Mouse (Mus musculus) limb, embryonic 10.5 days (tissue): ENCODE data around the gene Htra1. TPM values are rescaled to one million over a fixed set of nuclear protein-coding genes. Genes with fewer than 3 reads are reported as not detected.

ENCODE experiments used
- DNase-seq: peaks from one replicate; pipeline ENCODE4 v3.0.0-alpha.2; 2017; ENCODE audit warnings: low spot score
- H3K27ac ChIP-seq: fragments of 300-500 bp; sonication (generic); 2 replicates; pipeline ENCODE4 v1.5.1; 2016; ENCODE audit warnings: mild to moderate bottlenecking
- H3K27me3 ChIP-seq: fragments of 300-500 bp; sonication (generic); 2 replicates; pipeline ENCODE4 v1.6.1; 2016; ENCODE audit warnings: low read depth, mild to moderate bottlenecking; ENCODE audit not compliant: poor library complexity, severe bottlenecking
- H3K36me3 ChIP-seq: fragments of 300-500 bp; sonication (generic); 2 replicates; pipeline ENCODE4 v1.6.1; 2016; ENCODE audit warnings: mild to moderate bottlenecking, moderate library complexity
- H3K4me1 ChIP-seq: fragments of 300-500 bp; sonication (generic); 2 replicates; pipeline ENCODE4 v1.6.1; 2016
- H3K4me3 ChIP-seq: fragments of 300-500 bp; sonication (generic); 2 replicates; pipeline ENCODE4 v1.5.1; 2016; ENCODE audit warnings: mild to moderate bottlenecking, moderate library complexity
- H3K9me3 ChIP-seq: fragments of 300-500 bp; sonication (generic); replicated peaks from 2 replicates; pipeline ENCODE4 v1.6.1; 2016; ENCODE audit warnings: mild to moderate bottlenecking
- WGBS: fragments of 180-500 bp; shearing (Covaris S2); methylation state at CpG from one replicate; pipeline ENCODE4 v1.1.7; 2016; 5-methylcytosine and 5-hydroxymethylcytosine counted together
- polyA plus RNA-seq: library from polyadenylated mRNA; unstranded; fragments of >200 nt; fragmentation: Nextera tagmentation; extraction: Ambion mirVana; gene quantifications from 2 replicates; pipeline ENCODE4 v1.2.1, GENCODE M21; 2016

Htra1 gene
- polyA plus RNA-seq, result 3.0 and 5.1 TPM in 2 replicates

DNA sequence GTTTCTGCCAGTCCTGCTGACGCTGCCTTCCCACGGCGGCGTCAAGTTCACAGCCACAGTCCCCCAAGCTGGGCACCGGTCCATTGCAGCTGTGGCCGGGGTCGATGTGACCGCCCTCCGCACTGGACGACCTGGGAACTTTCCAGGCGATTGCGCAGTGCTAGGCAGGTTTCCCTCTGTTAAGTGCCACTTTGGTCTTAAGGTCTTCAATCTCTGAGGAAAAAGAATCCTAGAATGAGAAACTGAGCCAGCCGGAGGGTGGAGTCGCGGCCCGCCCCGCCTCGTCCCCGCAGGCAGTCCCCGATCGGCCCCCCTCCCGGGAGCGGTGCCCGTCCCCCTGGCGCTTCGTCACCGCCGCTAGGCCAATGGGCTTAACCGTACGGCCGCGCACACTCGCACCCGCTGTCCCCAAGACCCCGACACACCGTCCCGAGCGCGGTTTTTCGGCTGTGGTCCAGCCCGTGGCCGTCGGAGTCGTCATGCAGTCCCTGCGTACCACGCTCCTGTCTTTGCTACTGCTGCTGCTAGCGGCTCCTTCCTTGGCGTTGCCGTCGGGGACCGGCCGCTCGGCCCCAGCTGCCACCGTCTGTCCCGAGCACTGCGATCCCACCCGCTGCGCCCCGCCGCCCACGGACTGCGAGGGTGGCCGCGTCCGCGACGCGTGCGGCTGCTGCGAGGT, at the start of gene Htra1:
Htra1 (plus strand) TSS at position 319 of the 679 bp plus-strand sequence.
- H3K36me3 ChIP-seq, result no peaks in the 10 kb centered on the region
- H3K4me3 ChIP-seq, result peak within 1 kb of the TSS; percentile 57
- no peaks in the 10 kb centered on the region for H3K9me3 ChIP-seq
- H3K27ac ChIP-seq, result peak within 1 kb of the TSS; percentile 32; the same call in 1 of the 2 replicates
- peaks cover 85% of the 10 kb centered on the region for H3K27me3 ChIP-seq
- under 1% methylated on average over 69 of the region's 70 CpGs for WGBS
- H3K4me1 ChIP-seq, result peaks cover 17% of the 10 kb centered on the region
- peak; percentile 71 for DNase-seq

DNA sequence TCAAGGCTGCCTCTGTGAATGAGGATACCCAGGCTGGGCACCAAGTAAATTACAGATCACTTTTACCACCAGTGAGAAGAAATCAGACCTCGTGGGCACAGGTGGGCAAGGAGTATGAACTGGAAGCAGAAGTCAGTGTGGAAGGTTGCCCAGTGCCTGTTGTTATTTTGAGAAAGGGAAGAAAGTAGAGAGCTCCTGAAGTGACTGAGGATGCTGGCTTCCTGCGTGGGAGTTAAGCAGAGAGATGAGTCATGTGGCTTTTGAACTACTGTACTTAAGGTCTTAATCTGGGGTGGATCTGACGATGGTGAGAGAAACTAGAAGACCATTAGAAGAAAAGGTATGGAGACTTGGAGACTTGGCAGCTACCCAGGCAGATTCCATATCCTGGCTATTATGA, 49.7 kb upstream of the Htra1 start:
- H3K4me3 ChIP-seq, result no peak overlapping the region
- peaks cover 4% of the 10 kb centered on the region; the same call in 1 of the 2 replicates for H3K36me3 ChIP-seq
- 93% methylated on average over 3 of the region's 3 CpGs for WGBS
- H3K27ac ChIP-seq, result no peak overlapping the region
- peaks cover 5% of the 10 kb centered on the region; the same call in 1 of the 2 replicates for H3K4me1 ChIP-seq
- DNase-seq, result no peak
- H3K9me3 ChIP-seq, result no peaks in the 10 kb centered on the region
- no peaks in the 10 kb centered on the region for H3K27me3 ChIP-seq

DNA sequence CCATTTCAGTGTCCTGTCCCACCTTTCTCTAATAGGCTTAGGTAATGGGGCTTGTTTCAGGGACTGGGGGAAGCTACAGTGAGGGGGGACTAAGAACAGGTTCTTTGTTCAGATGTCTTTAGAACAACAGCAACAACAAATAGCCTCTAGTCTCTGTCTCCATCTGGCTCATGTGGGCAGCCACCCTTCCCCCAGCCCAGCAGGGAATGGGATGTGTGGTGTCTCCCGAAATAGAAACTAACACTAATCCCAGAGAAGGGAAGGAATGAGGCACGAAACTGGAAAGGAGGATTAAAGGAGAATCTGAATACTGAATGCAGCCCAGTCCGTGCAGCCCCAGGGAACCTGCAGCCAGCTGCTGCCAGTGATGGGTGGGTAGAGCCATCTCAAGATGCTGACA, 48.0 kb upstream of the Htra1 start:
- H3K36me3 ChIP-seq, result peaks cover 6% of the 10 kb centered on the region; the same call in 1 of the 2 replicates
- no peak overlapping the region for H3K4me3 ChIP-seq
- no peaks in the 10 kb centered on the region for H3K9me3 ChIP-seq
- H3K4me1 ChIP-seq, result peaks cover 5% of the 10 kb centered on the region; the same call in 1 of the 2 replicates
- no peaks in the 10 kb centered on the region for H3K27me3 ChIP-seq
- no peak overlapping the region for H3K27ac ChIP-seq
- WGBS, result 48% methylated on average over 3 of the region's 3 CpGs
- no peak for DNase-seq

DNA sequence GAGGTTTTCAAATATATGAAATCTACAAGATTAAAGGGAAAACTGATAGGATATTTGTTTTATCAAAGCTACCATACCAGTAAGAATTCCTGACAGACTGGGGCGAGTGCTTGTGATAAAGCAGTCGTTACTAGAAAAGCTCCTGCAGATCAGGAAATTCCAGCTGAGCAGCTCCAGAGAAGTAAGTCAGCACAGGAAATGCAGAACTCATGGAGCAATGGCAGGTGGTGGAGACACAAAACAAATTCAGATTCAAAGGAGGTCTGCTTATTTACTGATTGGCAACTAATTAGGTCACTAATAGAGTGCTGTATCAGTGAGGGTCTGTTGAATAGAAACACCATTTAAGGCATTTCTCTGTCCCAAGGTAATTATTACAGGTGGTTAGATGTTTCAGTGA, 45.0 kb upstream of the Htra1 start:
- DNase-seq, result no peak
- 34% methylated on average over 2 of the region's 2 CpGs for WGBS
- H3K27me3 ChIP-seq, result no peaks in the 10 kb centered on the region
- H3K4me3 ChIP-seq, result no peak overlapping the region
- no peak overlapping the region for H3K27ac ChIP-seq
- peaks cover 6% of the 10 kb centered on the region; the same call in 1 of the 2 replicates for H3K36me3 ChIP-seq
- no peaks in the 10 kb centered on the region for H3K9me3 ChIP-seq
- H3K4me1 ChIP-seq, result peaks cover 5% of the 10 kb centered on the region; the same call in 1 of the 2 replicates

DNA sequence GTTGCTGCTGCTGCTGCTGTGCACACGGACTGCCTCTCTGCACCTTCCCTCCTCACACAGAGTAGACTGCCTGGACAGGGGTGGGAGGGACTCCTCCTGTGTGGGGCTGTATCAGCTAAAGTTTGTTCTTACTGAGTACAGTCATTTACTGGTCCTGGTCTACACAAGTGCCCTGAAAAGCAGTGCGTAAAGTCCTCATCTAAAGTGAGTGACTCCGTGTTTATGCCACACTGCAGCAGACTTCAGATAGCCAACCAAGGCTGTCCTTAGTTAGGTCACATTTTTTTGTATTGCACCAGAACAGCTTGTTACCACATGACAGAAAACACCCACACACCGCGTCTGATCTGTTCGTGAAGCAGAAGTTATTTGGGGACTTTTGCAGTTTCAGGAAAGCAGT, 42.9 kb upstream of the Htra1 start:
- no peak overlapping the region for H3K4me3 ChIP-seq
- H3K27me3 ChIP-seq, result no peaks in the 10 kb centered on the region
- 0 out of 2 replicates have a peak, but pooled peaks cover 3% of the 10 kb centered on the region for H3K36me3 ChIP-seq
- no peak for DNase-seq
- H3K4me1 ChIP-seq, result peaks cover 5% of the 10 kb centered on the region; the same call in 1 of the 2 replicates
- H3K27ac ChIP-seq, result no peak overlapping the region
- WGBS, result 91% methylated on average over 6 of the region's 6 CpGs
- H3K9me3 ChIP-seq, result no peaks in the 10 kb centered on the region

DNA sequence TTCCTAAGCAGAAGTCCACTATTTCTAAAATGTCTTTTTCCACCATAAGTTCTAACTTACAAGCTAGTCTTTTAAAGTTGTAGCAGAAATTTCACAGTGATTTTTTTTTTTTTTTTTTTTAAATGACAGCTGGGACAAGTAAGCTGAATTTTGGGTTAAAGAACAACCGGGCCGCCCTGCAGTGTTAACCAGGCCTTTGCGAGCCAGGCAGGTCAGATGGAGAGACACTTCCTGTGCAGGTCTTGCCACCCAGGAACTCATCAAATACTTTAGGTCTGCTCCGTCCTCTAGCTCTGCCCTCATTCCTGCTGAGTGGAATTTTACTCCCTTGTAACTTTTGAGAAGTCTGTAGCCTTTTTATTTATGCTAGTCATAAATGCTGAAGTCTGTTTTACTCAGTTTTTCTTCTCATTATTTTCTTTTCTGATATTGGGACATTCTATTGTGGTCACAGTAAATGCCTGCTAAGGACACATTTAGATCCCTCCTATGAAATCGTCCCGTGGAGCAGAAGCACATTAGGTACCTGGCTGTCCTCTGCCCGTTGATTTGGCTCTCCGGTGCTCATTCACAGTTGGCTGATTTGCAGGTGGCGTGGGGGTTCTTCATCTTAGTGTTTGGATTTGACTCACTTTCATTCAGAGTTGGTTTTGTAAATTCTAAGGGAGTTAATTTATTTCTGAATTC, 40.8 kb upstream of the Htra1 start:
- no peak for DNase-seq
- H3K36me3 ChIP-seq, result 0 out of 2 replicates have a peak, but pooled peaks cover 9% of the 10 kb centered on the region

DNA sequence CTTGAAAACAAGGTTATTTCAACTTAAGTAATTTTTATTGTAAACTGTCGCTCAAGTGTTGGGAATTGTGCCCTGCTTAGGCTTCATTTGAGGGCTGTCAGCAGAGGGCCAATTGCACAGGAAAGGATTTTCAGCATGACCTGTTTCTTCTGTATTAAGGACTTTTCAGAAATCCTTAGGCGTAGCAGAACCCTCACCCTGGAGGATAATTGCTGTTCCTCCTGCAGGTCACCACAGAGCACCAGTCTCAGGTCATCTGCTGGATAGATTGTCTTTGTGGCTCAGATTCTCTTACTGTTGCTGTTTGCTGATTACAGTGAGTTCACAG, 40.3 kb upstream of the Htra1 start:
- Histone ChIP-seq H3K9me3 (no peaks in the 10 kb centered on the region), H3K27me3 (no peaks in the 10 kb centered on the region), H3K27ac (no peak overlapping the region), H3K36me3 (0 out of 2 replicates have a peak, but pooled peaks cover 10% of the 10 kb centered on the region), H3K4me3 (no peak overlapping the region), H3K4me1 (peaks cover 5% of the 10 kb centered on the region; the same call in 1 of the 2 replicates)
- 90% methylated on average over 2 of the region's 2 CpGs for WGBS
- DNase-seq, result no peak

More for the DNA sequence above, 40.8 kb upstream of the Htra1 start:
- Histone ChIP-seq H3K9me3 (no peaks in the 10 kb centered on the region), H3K4me1 (peaks cover 5% of the 10 kb centered on the region; the same call in 1 of the 2 replicates), H3K27me3 (no peaks in the 10 kb centered on the region), H3K4me3 (no peak overlapping the region), H3K27ac (no peak overlapping the region)
- WGBS, result 90% methylated on average over 9 of the region's 9 CpGs

DNA sequence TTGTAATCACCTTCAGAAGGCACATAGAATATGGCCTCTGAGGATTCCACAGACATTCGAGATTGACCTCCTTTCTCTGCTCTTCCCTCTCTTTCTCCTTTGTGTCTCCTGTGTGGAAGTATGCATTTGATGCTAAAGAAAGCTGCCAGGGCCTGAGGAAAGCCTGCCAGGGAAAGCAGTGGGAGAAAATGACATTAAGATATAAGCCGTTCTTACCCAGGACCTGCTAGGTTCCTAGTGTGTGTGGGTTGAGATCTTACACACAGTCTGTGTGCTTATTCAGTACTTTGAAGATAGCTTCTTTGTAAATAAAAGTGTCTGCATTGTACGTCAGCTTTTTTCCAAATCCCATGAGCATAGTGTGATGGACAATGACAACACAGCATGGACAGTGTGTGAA, 39.8 kb upstream of the Htra1 start:
- Histone ChIP-seq H3K9me3 (no peaks in the 10 kb centered on the region), H3K4me1 (peaks cover 1% of the 10 kb centered on the region; the same call in 1 of the 2 replicates), H3K36me3 (0 out of 2 replicates have a peak, but pooled peaks cover 11% of the 10 kb centered on the region), H3K27me3 (no peaks in the 10 kb centered on the region), H3K27ac (no peak overlapping the region), H3K4me3 (no peak overlapping the region)
- 91% methylated on average over 3 of the region's 3 CpGs for WGBS
- no peak for DNase-seq

DNA sequence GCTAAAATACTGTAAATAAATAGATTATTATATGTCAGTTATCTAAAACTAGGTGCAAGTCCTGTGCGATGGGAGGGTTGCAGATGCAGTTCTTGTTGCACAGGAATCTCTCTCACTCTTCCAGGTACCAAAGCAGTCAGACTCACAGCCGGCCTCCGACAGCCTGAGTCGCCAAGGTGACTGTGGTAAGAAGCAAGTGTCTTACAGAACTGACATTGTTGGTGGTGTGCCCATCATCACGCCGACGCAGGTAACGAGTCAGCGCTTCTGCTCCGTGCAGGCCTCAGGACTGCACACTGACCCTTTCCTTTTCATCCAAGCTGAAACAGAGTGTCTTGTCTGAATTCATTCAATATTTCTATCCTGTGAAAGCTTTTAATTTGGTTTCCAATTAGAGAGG, 38.7 kb upstream of the Htra1 start:
- no peaks in the 10 kb centered on the region for H3K9me3 ChIP-seq
- WGBS, result 96% methylated on average over 10 of the region's 10 CpGs
- no peak overlapping the region for H3K27ac ChIP-seq
- no peaks in the 10 kb centered on the region for H3K4me1 ChIP-seq
- H3K4me3 ChIP-seq, result no peak overlapping the region
- H3K27me3 ChIP-seq, result no peaks in the 10 kb centered on the region
- 0 out of 2 replicates have a peak, but pooled peaks cover 11% of the 10 kb centered on the region for H3K36me3 ChIP-seq
- no peak for DNase-seq

DNA sequence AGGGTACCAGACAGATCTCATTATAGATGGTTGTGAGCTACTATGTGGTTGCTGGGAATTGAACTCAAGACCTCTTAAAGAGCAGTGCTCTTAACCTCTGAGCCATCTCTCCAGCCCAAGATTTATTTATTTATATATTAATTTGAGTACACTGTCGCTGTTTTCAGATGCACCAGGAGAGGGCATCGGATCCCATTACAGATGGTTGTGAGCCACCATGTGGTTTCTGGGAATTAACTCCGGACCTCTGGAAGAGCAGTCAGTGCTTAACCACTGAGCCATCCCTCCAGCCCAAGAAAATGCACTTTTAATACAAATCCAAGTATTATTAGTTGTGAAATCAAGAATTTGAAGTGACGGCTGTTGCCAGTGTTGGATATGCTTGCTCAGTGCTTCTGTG, 37.5 kb upstream of the Htra1 start:
- Histone ChIP-seq H3K36me3 (0 out of 2 replicates have a peak, but pooled peaks cover 9% of the 10 kb centered on the region), H3K27ac (no peak overlapping the region), H3K27me3 (no peaks in the 10 kb centered on the region), H3K4me3 (no peak overlapping the region), H3K4me1 (no peaks in the 10 kb centered on the region), H3K9me3 (no peaks in the 10 kb centered on the region)
- 89% methylated on average over 4 of the region's 4 CpGs for WGBS
- DNase-seq, result no peak

DNA sequence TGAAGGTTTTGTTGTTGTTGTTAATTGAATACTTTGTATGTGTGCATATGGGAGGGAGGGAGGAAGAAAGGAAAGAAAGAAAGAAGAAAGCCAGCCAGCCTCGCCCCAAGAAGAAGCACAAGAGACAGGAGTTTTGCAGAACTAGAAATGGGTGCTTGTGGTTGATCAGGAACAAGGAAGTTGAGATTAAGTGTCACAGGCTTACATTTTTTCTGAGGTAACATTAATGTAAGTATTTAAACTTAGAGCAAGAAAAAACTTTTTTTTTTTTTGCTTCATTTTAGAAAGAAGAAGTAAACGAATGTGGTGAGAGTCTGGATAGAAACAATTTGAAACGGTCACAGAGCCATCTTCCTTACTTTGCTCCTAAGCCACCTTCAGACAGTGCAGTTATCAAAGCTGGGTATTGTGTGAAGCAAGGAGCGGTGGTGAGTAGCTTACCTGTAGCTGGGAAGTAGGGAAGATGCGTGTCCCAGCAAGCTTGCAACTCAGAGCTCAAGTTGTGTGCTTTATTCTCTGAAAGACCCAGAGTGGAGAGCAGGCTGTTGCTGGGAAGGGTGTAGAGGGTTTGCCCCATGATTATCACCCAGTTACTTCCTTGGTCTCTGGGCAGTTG, 35.6 kb upstream of the Htra1 start:
- Histone ChIP-seq H3K4me3 (no peak overlapping the region), H3K4me1 (no peaks in the 10 kb centered on the region), H3K36me3 (0 out of 2 replicates have a peak, but pooled peaks cover 9% of the 10 kb centered on the region), H3K9me3 (no peaks in the 10 kb centered on the region), H3K27ac (no peak overlapping the region), H3K27me3 (no peaks in the 10 kb centered on the region)
- WGBS, result 90% methylated on average over 5 of the region's 5 CpGs
- no peak for DNase-seq

DNA sequence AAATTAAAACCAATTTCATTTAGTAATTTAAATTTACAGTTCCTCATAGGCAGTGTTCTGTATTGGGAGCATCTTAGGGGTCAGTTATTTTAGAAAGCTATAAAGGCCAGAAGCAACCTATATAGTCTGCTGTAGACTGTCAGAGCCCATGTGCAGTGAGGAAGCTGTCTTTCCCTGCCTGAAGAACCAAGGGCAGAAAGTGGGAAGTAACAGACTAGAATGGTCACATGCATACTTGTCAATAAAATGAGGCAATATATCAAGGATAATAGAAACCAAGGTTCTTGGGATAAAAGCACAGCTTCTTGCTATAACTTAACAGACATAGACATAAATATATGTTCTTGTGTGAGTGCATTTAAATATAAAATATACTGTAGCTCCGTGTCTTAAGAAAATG, 33.0 kb upstream of the Htra1 start:
- H3K27ac ChIP-seq, result no peak overlapping the region
- no peaks in the 10 kb centered on the region for H3K27me3 ChIP-seq
- H3K9me3 ChIP-seq, result no peaks in the 10 kb centered on the region
- no peak overlapping the region for H3K4me3 ChIP-seq
- DNase-seq, result no peak
- H3K4me1 ChIP-seq, result no peaks in the 10 kb centered on the region
- WGBS, result 98% methylated on average over 1 of the region's 1 CpGs
- H3K36me3 ChIP-seq, result 0 out of 2 replicates have a peak, but pooled peaks cover 9% of the 10 kb centered on the region
